Mouse (Mus musculus) G1E (cell line): ENCODE data around the gene Stxbp6. TPM values are rescaled to one million over a fixed set of nuclear protein-coding genes. Genes with fewer than 3 reads are reported as not detected.
"Not testable (repeated sequence)": the region's sequence is repeated elsewhere in the genome, so short reads cannot be mapped to it uniquely, and the experiment has no call there.

Experiments used
- ATAC-seq: 2 replicates; pipeline ENCODE4 v1.8.0; 2016; ENCODE audit warnings: mild to moderate bottlenecking; ENCODE audit not compliant: insufficient number of reproducible peaks, poor library complexity, low FRiP score, severe bottlenecking; ENCODE audit errors: extremely low read depth
- DNase-seq: peaks from one replicate; pipeline ENCODE4 v3.0.0; 2012; ENCODE audit warnings: low spot score
- H3K27me3 ChIP-seq: 2 replicates; pipeline ENCODE4 v1.6.1; 2012; ENCODE audit warnings: mild to moderate bottlenecking, low read length, inconsistent platforms; ENCODE audit not compliant: insufficient read depth
- H3K36me3 ChIP-seq: replicated peaks from 2 replicates; pipeline ENCODE3; 2012; ENCODE audit warnings: mild to moderate bottlenecking, inconsistent platforms
- H3K4me1 ChIP-seq: 2 replicates; pipeline ENCODE4 v1.6.1; 2012; ENCODE audit warnings: low read depth, low read length, inconsistent platforms, mixed read lengths; ENCODE audit not compliant: insufficient read depth
- H3K4me3 ChIP-seq: 2 replicates; pipeline ENCODE4 v1.5.1; 2012; ENCODE audit warnings: low read depth, mild to moderate bottlenecking, inconsistent platforms, low read length, moderate library complexity, mixed read lengths
- H3K9me3 ChIP-seq: replicated peaks from 2 replicates; pipeline ENCODE4 v1.6.1; 2012; ENCODE audit warnings: inconsistent platforms
- CTCF ChIP-seq: IDR thresholded peaks from 2 replicates; pipeline ENCODE4 v1.5.1; 2012; ENCODE audit warnings: low read depth, low read length, inconsistent platforms, mixed read lengths
- GATA1 ChIP-seq: IDR thresholded peaks from 2 replicates; pipeline ENCODE4 v1.6.1; 2012; ENCODE audit warnings: borderline replicate concordance, low read length, inconsistent platforms, mixed read lengths
- GATA2 ChIP-seq: IDR thresholded peaks from 2 replicates; pipeline ENCODE4 v1.6.1; 2012; ENCODE audit warnings: low read depth, low read length, inconsistent platforms, borderline replicate concordance
- POLR2AphosphoS5 ChIP-seq: IDR thresholded peaks from 2 replicates; pipeline ENCODE4 v1.6.1; 2012; ENCODE audit warnings: low read depth, low read length, inconsistent platforms; ENCODE audit not compliant: insufficient replicate concordance
- TAL1 ChIP-seq: conservative IDR thresholded peaks from 2 replicates; pipeline ENCODE4 v1.6.1; 2012; ENCODE audit warnings: low read depth, low read length, inconsistent platforms, mixed read lengths
- polyA plus RNA-seq: library from polyadenylated mRNA; stranded (reverse); fragments of >175 nt; gene quantifications from 2 replicates; pipeline ENCODE4 v1.2.3, GENCODE M21; 2012
- total RNA-seq, 2 experiments: library from RNA; stranded (forward) in 1 of 2; stranded (reverse) in 1 of 2; fragments of 200-1000 nt in 1 of 2; fragments of >200 nt in 1 of 2; fragmentation: Nextera tagmentation in 1 of 2; gene quantifications; 2 replicates each; pipeline ENCODE4 v1.2.3; 2014 to 2017

The Stxbp6 gene
- total RNA-seq (2014; fragmentation: Nextera tagmentation) (not detected in 2 replicates), total RNA-seq (2017) (0.11 TPM in 1 of 2 replicates, not detected in the other), polyA plus RNA-seq (not detected in 2 replicates)

- H3K4me1 ChIP-seq, result no peaks in the 10 kb centered on the region
- no peaks in the 10 kb centered on the region for H3K27me3 ChIP-seq
- ATAC-seq (no peak), DNase-seq (no peak)
- H3K36me3 ChIP-seq, result no peaks in the 10 kb centered on the region
- TF ChIP-seq GATA1 (no peak), CTCF (no peak), TAL1 (no peak)
- peaks cover 43% of the 10 kb centered on the region for H3K9me3 ChIP-seq
- peak within 1 kb of the TSS; percentile 51; the same call in 1 of the 2 replicates for H3K4me3 ChIP-seq
Observed at GRCm38 (mm10) chr12:45074611-45075342, at the start of gene Stxbp6. Stxbp6 (minus strand) TSS chr12:45074709.

GRCm38 (mm10) chr12:45102954-45103353 lies 28.4 kb upstream of the Stxbp6 start:
- not testable (repeated sequence) for H3K4me1 ChIP-seq, H3K36me3 ChIP-seq, H3K4me3 ChIP-seq, H3K9me3 ChIP-seq, DNase-seq, H3K27me3 ChIP-seq, ATAC-seq

DNA sequence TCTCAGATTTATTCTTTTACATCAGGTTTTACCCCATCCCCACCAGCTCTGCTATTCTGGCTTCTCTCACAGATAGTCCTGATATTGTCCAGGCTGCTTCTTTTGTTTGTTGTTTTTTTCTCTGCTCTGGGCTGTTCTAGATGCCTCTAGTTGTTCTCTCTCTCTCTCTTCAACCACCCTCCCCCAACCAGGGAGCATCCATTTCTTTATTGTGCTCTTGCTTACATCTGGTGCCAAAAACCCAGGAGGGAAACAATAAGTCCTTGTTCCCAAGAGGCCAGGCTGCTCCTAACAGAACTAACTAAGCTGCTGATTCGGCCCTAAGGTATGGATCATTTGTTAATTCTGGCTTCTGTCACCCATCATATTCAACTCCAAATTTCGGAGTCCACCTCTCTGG lies 19.2 kb upstream of the Stxbp6 start:
- no peak for TF ChIP-seq CTCF
- Histone ChIP-seq H3K27me3 (no peaks in the 10 kb centered on the region), H3K4me3 (no peak overlapping the region), H3K4me1 (no peaks in the 10 kb centered on the region), H3K36me3 (no peaks in the 10 kb centered on the region), H3K9me3 (peaks cover 9% of the 10 kb centered on the region)
- DNase-seq, result no peak
- ATAC-seq, result no peak

- ATAC-seq (no peak), DNase-seq (no peak)
- peaks cover 9% of the 10 kb centered on the region for H3K9me3 ChIP-seq
- H3K36me3 ChIP-seq, result no peaks in the 10 kb centered on the region
- no peak overlapping the region for H3K4me3 ChIP-seq
- H3K27me3 ChIP-seq, result no peaks in the 10 kb centered on the region
- TF ChIP-seq CTCF, result no peak
- TF ChIP-seq POLR2AphosphoS5, result no peak
- no peak for TF ChIP-seq TAL1
- TF ChIP-seq GATA1, result no peak
- no peak for TF ChIP-seq GATA2
- H3K4me1 ChIP-seq, result no peaks in the 10 kb centered on the region
Observed at GRCm38 (mm10) chr12:45092444-45092843, 17.9 kb upstream of the Stxbp6 start.

DNA sequence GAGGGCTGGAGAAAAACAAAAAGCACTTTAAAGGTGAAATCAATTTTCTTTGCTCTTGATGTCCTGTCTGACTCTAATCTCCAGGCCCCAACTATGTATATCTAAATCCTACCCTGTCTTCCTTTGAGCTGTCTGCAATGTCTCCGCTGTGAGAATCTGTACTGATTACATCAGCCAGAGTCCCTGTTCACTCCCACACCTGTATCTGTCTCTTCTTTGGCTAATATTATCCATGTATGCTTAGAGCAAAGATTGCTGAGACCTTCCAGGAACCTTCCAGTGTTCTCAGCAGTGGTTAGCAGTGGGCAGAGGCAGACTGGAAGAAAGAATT lies 8.6 kb upstream of the Stxbp6 start:
- DNase-seq (no peak), ATAC-seq (no peak)
- Histone ChIP-seq H3K36me3 (no peaks in the 10 kb centered on the region), H3K4me1 (no peaks in the 10 kb centered on the region), H3K4me3 (no peak overlapping the region), H3K27me3 (no peaks in the 10 kb centered on the region), H3K9me3 (peaks cover 7% of the 10 kb centered on the region)
- TF ChIP-seq CTCF, result no peak

- Histone ChIP-seq H3K36me3 (no peaks in the 10 kb centered on the region), H3K9me3 (peaks cover 9% of the 10 kb centered on the region), H3K27me3 (no peaks in the 10 kb centered on the region), H3K4me1 (no peaks in the 10 kb centered on the region), H3K4me3 (no peak overlapping the region)
- no peak for TF ChIP-seq CTCF
- no peak for TF ChIP-seq GATA1
- no peak for TF ChIP-seq GATA2
- TF ChIP-seq POLR2AphosphoS5, result no peak
- no peak for TF ChIP-seq TAL1
- ATAC-seq, result no peak
- DNase-seq, result no peak
Observed at GRCm38 (mm10) chr12:45082379-45083144, 8.1 kb upstream of the Stxbp6 start.

DNA sequence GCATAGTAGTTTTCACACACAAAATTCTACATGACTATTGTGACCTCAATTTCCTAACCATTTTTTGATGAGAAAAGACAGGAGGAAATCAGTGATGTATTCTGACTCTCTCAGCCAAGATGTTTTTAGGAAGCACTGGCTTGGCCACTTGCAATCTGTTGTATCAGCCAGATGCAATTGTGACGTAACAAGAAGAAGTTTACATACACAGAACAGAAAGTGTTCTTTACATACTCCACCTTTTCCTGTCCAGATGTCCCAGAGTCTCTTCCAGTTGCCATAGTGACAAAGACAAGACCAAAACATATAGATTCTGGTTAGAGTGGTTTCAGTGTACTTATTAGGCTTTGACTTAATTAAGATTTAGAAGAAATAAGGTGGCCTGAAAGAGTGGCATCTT lies 7.1 kb upstream of the Stxbp6 start:
- TF ChIP-seq TAL1 (no peak), CTCF (no peak), GATA2 (no peak), POLR2AphosphoS5 (no peak), GATA1 (no peak)
- H3K4me1 ChIP-seq, result no peaks in the 10 kb centered on the region
- no peaks in the 10 kb centered on the region for H3K36me3 ChIP-seq
- H3K9me3 ChIP-seq, result peaks cover 9% of the 10 kb centered on the region
- no peak for DNase-seq
- no peaks in the 10 kb centered on the region for H3K27me3 ChIP-seq
- ATAC-seq, result no peak
- no peak overlapping the region for H3K4me3 ChIP-seq
